Mouse (Mus musculus) stomach, postnatal 0 days (tissue): ENCODE measurements around the gene Ccdc77. TPM values are rescaled to one million over a fixed set of nuclear protein-coding genes. Genes with fewer than 3 reads are reported as not detected.

Experiments used
- ATAC-seq: fragments of 200-750 bp; cut with Nextera tagmentation; 2 replicates; pipeline ENCODE4 v1.8.0; 2017; ENCODE audit not compliant: low FRiP score, low TSS enrichment
- DNase-seq: peaks from one replicate; pipeline ENCODE4 v3.0.0-alpha.2; 2016; ENCODE audit warnings: low spot score
- H3K27ac ChIP-seq: fragments of 300-500 bp; sonication (generic); replicated peaks from 2 replicates; pipeline ENCODE4 v1.5.1; 2014; ENCODE audit warnings: mild to moderate bottlenecking, control low read depth
- H3K27me3 ChIP-seq: fragments of 300-500 bp; sonication (generic); 2 replicates; pipeline ENCODE4 v1.6.1; 2014; ENCODE audit warnings: low read length; ENCODE audit not compliant: control insufficient read depth, insufficient read depth
- H3K36me3 ChIP-seq: fragments of 300-500 bp; sonication (generic); 2 replicates; pipeline ENCODE4 v1.6.1; 2014; ENCODE audit warnings: low read length, mixed read lengths; ENCODE audit not compliant: control insufficient read depth, insufficient read depth
- H3K4me1 ChIP-seq: fragments of 300-500 bp; sonication (generic); replicated peaks from 2 replicates; pipeline ENCODE4 v1.6.1; 2014; ENCODE audit warnings: antibody characterized with exemption; ENCODE audit not compliant: control insufficient read depth, insufficient read depth
- H3K4me2 ChIP-seq: fragments of 300-500 bp; sonication (generic); replicated peaks from 2 replicates; pipeline ENCODE4 v1.6.1; 2014; ENCODE audit warnings: low read depth, mild to moderate bottlenecking, control low read depth, moderate library complexity
- H3K4me3 ChIP-seq: fragments of 300-500 bp; sonication (generic); 2 replicates; pipeline ENCODE4 v1.5.1; 2014; ENCODE audit warnings: low read depth, low read length, control low read depth
- H3K9ac ChIP-seq: fragments of 300-500 bp; sonication (generic); 2 replicates; pipeline ENCODE4 v1.6.1; 2014; ENCODE audit warnings: mild to moderate bottlenecking, low read length, control low read depth, mixed read lengths
- H3K9me3 ChIP-seq: fragments of 300-500 bp; sonication (generic); 2 replicates; pipeline ENCODE4 v1.6.1; 2016; ENCODE audit warnings: low read length; ENCODE audit not compliant: control insufficient read depth
- CTCF ChIP-seq: IDR thresholded peaks from 2 replicates; pipeline ENCODE4 v1.5.1; 2016; ENCODE audit warnings: antibody characterized with exemption, low read depth, mild to moderate bottlenecking, moderate library complexity
- EP300 ChIP-seq: optimal IDR thresholded peaks from 2 replicates; pipeline ENCODE3; 2016; ENCODE audit warnings: antibody characterized with exemption
- WGBS: fragments of 180-500 bp; shearing (Covaris S2); extraction: QIAGEN DNeasy Blood & Tissue Kit; methylation state at CpG from one replicate; pipeline ENCODE4 v1.1.7; 2014; 5-methylcytosine and 5-hydroxymethylcytosine counted together
- polyA plus RNA-seq: library from polyadenylated mRNA; unstranded; fragments of >200 nt; fragmentation: Nextera tagmentation; extraction: Ambion mirVana; gene quantifications from 2 replicates; pipeline ENCODE4 v1.2.1, GENCODE M21; 2015

Gene Ccdc77
- polyA plus RNA-seq, 1 experiment from 2014 or later: 11.0 TPM

- no peak overlapping the region for H3K9ac ChIP-seq
- DNase-seq (peak; percentile 33), ATAC-seq (peak; percentile 54)
- TF ChIP-seq CTCF (no peak), EP300 (no peak)
- H3K4me1 ChIP-seq: no peaks in the 10 kb centered on the region
- no peak overlapping the region for H3K4me2 ChIP-seq
- no peaks in the 10 kb centered on the region for H3K27me3 ChIP-seq
- H3K27ac ChIP-seq: no peak overlapping the region
- no peaks in the 10 kb centered on the region for H3K36me3 ChIP-seq
- WGBS: 48% methylated on average over 6 of the region's 6 CpGs
- no peak overlapping the region for H3K4me3 ChIP-seq
- no peaks in the 10 kb centered on the region for H3K9me3 ChIP-seq
These were observed 88.9 kb downstream of the Ccdc77 start for GRCm38 (mm10) chr6:120275301-120275700.

- Histone ChIP-seq H3K4me3 (no peak overlapping the region), H3K9ac (no peak overlapping the region), H3K4me1 (no peaks in the 10 kb centered on the region), H3K36me3 (no peaks in the 10 kb centered on the region), H3K27me3 (no peaks in the 10 kb centered on the region), H3K27ac (no peak overlapping the region), H3K4me2 (no peak overlapping the region), H3K9me3 (no peaks in the 10 kb centered on the region)
- TF ChIP-seq EP300 (no peak), CTCF (no peak)
- WGBS: 32% methylated on average over 4 of the region's 4 CpGs
- DNase-seq (no peak), ATAC-seq (peak; percentile 71; the same call in 1 of the 2 replicates)
These were observed 89.3 kb downstream of the Ccdc77 start for GRCm38 (mm10) chr6:120274887-120275286.

Other genes starting within 250 kb of the Ccdc77 start
- gene D330020A13Rik, start 70.0 kb downstream of the Ccdc77 start, polyA plus RNA-seq: 0.35 and 0.51 TPM in 2 replicates
- gene B4galnt3, start 69.8 kb downstream of the Ccdc77 start, polyA plus RNA-seq: 0.74 and 0.85 TPM in 2 replicates
- 18.8 and 23.1 TPM in 2 replicates for gene Kdm5a, start 250 bp downstream of the Ccdc77 start, polyA plus RNA-seq
- 3.5 and 4.2 TPM in 2 replicates for gene Il17ra, start 98.9 kb upstream of the Ccdc77 start, polyA plus RNA-seq
- gene Tmem121b, start 129.4 kb upstream of the Ccdc77 start, polyA plus RNA-seq: 0.02 TPM in 2 replicates
- gene Hdhd5, start 166.9 kb upstream of the Ccdc77 start, polyA plus RNA-seq: 8.5 and 9.2 TPM in 2 replicates